Mouse (Mus musculus) cerebellum, adult 11 months (tissue): ENCODE results near the gene Scyl1.

Experiments used
- DNase-seq: peaks from one replicate; pipeline ENCODE4 v3.0.0; 2022

Scyl1 gene

DNA sequence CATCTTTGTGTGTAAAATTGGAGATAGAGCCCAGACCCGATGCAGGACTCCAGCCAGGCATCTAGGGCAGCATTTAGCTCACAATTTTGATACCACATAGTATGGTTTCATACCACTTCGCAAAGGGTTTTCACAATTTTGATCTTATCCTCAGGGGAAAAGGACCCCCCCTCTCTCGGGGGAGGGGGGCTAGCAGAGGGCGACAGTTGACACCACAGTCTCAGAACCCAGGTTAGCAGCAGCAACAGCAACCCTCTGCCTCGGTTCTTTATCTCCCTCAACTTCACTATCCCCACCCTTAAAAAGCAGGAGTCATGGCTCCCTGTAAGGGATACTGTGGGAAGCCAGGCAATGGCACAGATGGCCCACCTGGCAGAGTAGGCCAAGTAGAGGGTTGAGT lies 58.0 kb downstream of the Scyl1 start:
- no peak for DNase-seq

DNA sequence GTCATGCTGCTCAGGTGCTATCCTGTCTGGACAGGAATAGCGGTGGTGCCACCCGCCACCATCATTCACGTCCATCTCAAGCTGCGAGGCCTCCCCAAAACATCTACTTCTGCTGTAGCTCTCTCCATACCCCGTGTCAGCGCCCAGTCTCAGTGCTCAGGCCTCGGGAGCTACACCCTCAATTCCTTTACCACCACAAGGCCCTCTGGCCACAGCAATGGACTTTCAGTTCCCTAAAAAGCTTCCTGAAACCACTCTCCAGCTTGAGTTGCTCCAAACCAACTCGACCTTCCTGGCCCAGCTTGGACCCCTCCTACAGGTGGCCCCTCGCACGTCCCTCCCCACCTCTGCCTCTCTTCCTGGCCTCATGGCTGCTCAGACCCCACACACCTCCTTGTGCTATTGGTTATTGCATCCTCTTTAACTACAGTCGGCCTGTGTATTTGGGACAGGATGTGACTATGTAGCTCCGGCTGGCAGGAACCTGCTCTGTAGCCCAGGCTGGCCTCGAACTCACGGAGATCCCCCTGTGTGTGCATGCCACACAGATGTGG lies 59.2 kb downstream of the Scyl1 start:
- no peak for DNase-seq

DNA sequence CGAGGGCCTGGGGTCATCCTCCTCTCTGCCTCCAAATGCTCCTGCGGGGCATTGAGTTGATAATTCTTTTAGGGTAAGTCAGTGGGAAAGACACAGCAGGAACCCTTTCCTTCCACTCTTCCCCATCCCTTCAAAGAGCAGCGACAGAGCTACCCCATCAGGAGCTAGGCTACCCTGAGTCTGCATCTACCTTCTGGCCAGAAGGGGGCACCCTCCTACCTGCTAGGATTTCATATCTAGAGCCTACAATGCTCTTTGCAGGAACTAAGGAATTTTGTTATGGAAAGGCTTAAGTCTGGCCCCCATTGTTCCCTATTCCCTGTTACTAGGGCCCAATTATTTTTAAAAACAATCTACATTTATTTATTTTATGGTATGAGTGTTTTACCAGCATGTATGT lies 60.0 kb downstream of the Scyl1 start:
- peak; percentile 70 for DNase-seq

DNA sequence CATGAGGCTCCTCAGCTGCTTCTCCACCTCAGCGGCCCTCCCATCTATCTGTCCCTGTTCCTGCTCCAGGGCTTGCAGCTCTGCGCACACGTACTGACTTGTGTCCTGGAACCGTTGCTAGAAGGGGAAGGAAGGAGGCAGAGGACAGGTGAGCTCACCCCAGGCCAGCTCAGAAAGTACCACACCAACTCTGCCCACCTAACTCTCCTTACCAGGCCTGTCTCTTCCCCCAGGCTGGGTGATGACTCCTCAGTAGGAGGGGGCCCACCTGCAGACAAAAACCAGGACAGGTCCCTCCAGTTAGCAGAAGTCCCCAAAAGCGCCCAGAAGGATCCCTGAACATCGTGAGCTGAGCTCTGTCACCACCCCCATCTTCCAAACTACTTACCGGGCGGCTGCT lies 60.6 kb downstream of the Scyl1 start:
- no peak for DNase-seq

DNA sequence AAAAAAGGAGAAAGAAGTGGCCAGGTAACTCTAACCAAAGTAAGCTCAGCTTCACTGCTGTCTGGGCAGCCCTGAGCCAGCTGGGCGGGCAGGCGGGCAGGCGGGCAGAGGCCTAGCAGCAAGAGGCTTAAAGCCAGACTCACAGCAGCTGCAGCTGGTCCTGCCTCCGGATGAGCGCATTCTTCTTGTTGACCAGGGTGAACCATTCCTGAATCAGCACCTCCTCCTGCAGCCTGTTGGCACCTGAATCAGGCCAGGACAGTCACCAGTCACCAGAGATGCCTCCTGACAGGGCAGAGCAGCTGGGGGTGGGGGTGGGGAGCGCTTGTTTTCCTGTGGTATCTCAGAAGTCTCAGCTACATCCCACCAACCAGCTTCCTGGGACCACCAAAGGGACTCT lies 61.2 kb downstream of the Scyl1 start:
- no peak for DNase-seq
